Mouse (Mus musculus) midbrain, embryonic 16.5 days (tissue): ENCODE measurements around the gene Ahnak2. TPM values are rescaled to one million over a fixed set of nuclear protein-coding genes. Genes with fewer than 3 reads are reported as not detected.

Experiments used
- ATAC-seq: fragments of 200-750 bp; cut with Nextera tagmentation; 2 replicates; pipeline ENCODE4 v1.8.0; 2017; ENCODE audit warnings: moderate TSS enrichment
- H3K27ac ChIP-seq: fragments of 300-500 bp; sonication (generic); 2 replicates; pipeline ENCODE4 v1.5.1; 2014; ENCODE audit warnings: mild to moderate bottlenecking, low read length, mixed read lengths
- H3K27me3 ChIP-seq: fragments of 300-500 bp; sonication (generic); 2 replicates; pipeline ENCODE4 v1.6.1; 2014; ENCODE audit warnings: low read depth, low read length, mixed read lengths; ENCODE audit not compliant: control insufficient read depth, insufficient read depth
- H3K36me3 ChIP-seq: fragments of 300-500 bp; sonication (generic); 2 replicates; pipeline ENCODE4 v1.6.1; 2014; ENCODE audit warnings: mild to moderate bottlenecking, low read length, moderate library complexity, mixed read lengths; ENCODE audit not compliant: control insufficient read depth, insufficient read depth
- H3K4me1 ChIP-seq: fragments of 300-500 bp; sonication (generic); 2 replicates; pipeline ENCODE4 v1.6.1; 2014; ENCODE audit warnings: mild to moderate bottlenecking, low read length, mixed read lengths; ENCODE audit not compliant: control insufficient read depth, insufficient read depth
- H3K4me2 ChIP-seq: fragments of 300-500 bp; sonication (generic); 2 replicates; pipeline ENCODE4 v1.6.1; 2014; ENCODE audit warnings: mild to moderate bottlenecking, low read length, mixed read lengths
- H3K4me3 ChIP-seq: fragments of 300-500 bp; sonication (generic); 2 replicates; pipeline ENCODE4 v1.5.1; 2014; ENCODE audit warnings: low read depth, mild to moderate bottlenecking, low read length, moderate library complexity, mixed read lengths
- H3K9ac ChIP-seq: fragments of 300-500 bp; sonication (generic); 2 replicates; pipeline ENCODE4 v1.6.1; 2014; ENCODE audit warnings: low read depth, low read length, mixed read lengths
- H3K9me3 ChIP-seq: fragments of 300-500 bp; sonication (generic); replicated peaks from 2 replicates; pipeline ENCODE4 v1.6.1; 2014; ENCODE audit warnings: mild to moderate bottlenecking, low read length, mixed read lengths; ENCODE audit not compliant: control insufficient read depth, poor library complexity, severe bottlenecking
- WGBS: fragments of 180-500 bp; shearing (Covaris S2); extraction: QIAGEN DNeasy Blood & Tissue Kit; methylation state at CpG from one replicate; pipeline ENCODE4 v1.1.7; 2014; 5-methylcytosine and 5-hydroxymethylcytosine counted together
- polyA plus RNA-seq: library from polyadenylated mRNA; unstranded; fragments of >200 nt; fragmentation: Nextera tagmentation; extraction: Ambion mirVana; gene quantifications from 2 replicates; pipeline ENCODE4 v1.2.1, GENCODE M21; 2015

The Ahnak2 gene
- polyA plus RNA-seq, 1 experiment from 2014 or later: 2.0 TPM

DNA sequence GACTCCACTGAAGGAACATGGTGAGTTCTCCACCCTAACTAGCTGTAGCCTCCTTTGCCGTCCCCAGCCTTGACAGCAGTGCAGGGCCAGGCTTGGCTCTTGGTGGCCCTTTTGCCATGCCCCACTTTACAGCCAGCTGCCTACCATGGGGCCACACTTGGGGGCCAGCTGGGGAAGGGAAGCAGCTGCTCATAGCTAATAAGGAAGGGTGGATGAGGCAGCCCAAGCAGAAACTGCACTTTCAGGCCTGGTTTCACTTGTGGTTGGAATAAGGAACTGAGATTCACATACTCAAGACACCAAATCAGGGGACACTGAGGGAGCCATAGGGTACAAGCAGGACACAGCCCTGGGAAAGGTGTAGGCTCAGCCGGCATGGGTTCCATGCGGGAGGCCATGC is 40.4 kb downstream of the Ahnak2 start:
- H3K27ac ChIP-seq: no peak overlapping the region
- no peaks in the 10 kb centered on the region for H3K9me3 ChIP-seq
- 87% methylated on average over 3 of the region's 3 CpGs for WGBS
- no peaks in the 10 kb centered on the region for H3K36me3 ChIP-seq
- no peak for ATAC-seq
- H3K9ac ChIP-seq: no peak overlapping the region
- H3K4me3 ChIP-seq: no peak overlapping the region
- no peaks in the 10 kb centered on the region for H3K27me3 ChIP-seq
- H3K4me1 ChIP-seq: no peaks in the 10 kb centered on the region
- H3K4me2 ChIP-seq: no peak overlapping the region

DNA sequence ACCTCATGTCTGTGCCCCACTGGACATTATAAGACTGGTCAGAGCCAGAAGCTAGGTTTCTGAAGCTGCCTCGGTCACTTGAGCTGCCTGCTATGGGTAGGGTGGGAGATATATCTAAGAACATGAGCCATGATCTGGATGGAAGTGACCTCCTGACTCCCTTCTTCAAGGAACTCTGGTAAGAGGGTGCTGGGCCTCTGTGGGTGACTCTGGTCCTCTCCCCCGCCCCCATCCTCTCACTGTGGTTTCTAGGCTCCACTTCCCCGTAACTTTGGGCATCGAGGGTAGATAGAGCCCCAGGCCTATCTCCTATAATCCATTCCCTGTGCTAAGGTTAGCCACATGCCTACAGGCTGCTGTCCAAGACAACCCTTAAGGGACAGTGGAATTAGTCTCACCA is 41.0 kb downstream of the Ahnak2 start:
- Histone ChIP-seq H3K36me3 (no peaks in the 10 kb centered on the region), H3K27ac (no peak overlapping the region), H3K27me3 (no peaks in the 10 kb centered on the region), H3K9me3 (no peaks in the 10 kb centered on the region), H3K4me1 (no peaks in the 10 kb centered on the region), H3K4me3 (no peak overlapping the region), H3K4me2 (no peak overlapping the region), H3K9ac (no peak overlapping the region)
- no peak for ATAC-seq
- 90% methylated on average over 4 of the region's 4 CpGs for WGBS

DNA sequence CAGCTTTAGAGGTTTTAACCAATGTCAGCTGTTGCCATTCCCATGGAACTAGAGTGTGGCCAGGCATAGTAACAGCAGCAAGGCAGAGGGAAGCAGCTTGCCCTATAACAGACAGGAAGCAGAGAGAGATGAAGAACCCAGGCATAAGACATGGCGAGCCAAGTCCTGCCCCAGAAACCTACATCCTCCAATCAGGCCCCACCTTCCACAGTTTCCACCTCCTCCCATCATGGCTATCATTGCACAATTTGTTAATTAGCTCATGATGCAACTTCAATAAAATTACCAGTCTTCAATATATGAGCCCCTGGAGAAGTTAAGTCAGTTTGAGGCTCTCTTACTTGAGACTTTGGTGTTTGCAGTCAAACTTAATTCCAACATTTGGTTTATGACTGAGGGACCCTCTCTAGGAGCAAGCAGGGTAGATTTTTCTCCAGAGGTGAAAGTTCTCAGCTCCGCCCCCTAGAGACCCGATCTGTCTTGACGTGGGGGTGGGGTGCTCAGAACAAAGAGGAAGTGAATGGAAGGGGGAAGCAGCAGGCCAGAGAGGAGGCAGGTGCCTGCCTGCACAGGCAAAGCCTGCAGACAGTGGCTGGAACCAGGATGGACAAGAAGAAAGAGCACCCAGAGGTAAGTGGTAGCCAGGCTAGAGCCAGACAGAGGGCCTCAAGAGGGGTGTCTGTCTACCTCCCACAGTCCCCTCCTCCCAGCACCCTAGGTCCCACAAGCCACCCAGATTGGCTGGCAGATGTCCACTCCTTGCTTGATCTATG is 42.1 kb downstream of the Ahnak2 start, which contains the start of gene Pld4:
Pld4 (plus strand) TSS at position 502 of the 773 bp plus-strand sequence.
- Histone ChIP-seq H3K9ac (no peak within 1 kb of the TSS), H3K27me3 (no peaks in the 10 kb centered on the region), H3K4me3 (no peak within 1 kb of the TSS), H3K4me1 (no peaks in the 10 kb centered on the region), H3K36me3 (no peaks in the 10 kb centered on the region), H3K27ac (no peak within 1 kb of the TSS), H3K4me2 (no peak within 1 kb of the TSS), H3K9me3 (no peaks in the 10 kb centered on the region)
- 45% methylated on average over 4 of the region's 4 CpGs for WGBS
- no peak for ATAC-seq

DNA sequence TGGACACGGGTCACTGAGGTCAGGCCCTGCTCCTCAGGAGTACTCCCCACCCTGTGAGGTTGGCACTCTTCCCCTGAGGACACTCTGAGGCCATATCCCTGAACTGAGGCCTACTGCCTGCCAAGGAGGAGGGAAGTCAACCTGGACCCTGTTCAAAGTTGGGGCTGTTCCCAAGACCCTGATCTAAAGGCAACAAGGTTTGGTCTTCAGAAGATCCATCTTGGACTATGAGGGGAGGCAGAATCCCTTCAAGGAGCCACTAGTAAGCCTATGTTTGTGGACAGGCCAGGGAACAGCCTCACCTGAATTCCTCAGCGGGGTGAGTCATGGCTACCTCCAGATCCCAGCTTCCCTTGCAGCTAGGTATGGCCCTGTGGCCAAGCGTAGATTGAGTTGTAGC is 43.0 kb downstream of the Ahnak2 start:
- no peak overlapping the region for H3K27ac ChIP-seq
- H3K4me2 ChIP-seq: no peak overlapping the region
- H3K9ac ChIP-seq: no peak overlapping the region
- H3K27me3 ChIP-seq: no peaks in the 10 kb centered on the region
- H3K4me1 ChIP-seq: no peaks in the 10 kb centered on the region
- no peak for ATAC-seq
- H3K9me3 ChIP-seq: no peaks in the 10 kb centered on the region
- no peaks in the 10 kb centered on the region for H3K36me3 ChIP-seq
- 85% methylated on average over 3 of the region's 3 CpGs for WGBS
- no peak overlapping the region for H3K4me3 ChIP-seq

DNA sequence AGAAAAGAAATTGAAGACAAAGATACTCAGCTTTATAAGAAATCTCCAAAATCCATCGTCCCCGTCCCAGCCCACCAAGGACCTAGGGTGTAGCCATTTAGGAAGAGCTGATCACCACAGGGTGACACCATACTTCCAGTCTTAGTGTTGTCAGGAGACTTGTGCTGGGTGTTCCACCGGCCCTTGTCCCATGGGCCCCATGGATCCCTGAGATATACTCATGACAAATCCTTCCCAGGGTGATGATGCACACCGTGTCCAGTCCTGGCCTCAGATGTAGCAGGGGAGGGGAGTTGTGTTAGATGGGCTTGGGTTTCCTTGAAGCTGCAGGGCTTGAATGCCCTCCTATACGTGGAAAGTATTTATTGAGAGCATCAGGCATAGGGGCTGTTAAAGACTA is 44.6 kb downstream of the Ahnak2 start:
- H3K27ac ChIP-seq: no peak overlapping the region
- H3K4me2 ChIP-seq: no peak overlapping the region
- no peak overlapping the region for H3K9ac ChIP-seq
- no peaks in the 10 kb centered on the region for H3K27me3 ChIP-seq
- H3K4me3 ChIP-seq: no peak overlapping the region
- no peaks in the 10 kb centered on the region for H3K36me3 ChIP-seq
- H3K4me1 ChIP-seq: no peaks in the 10 kb centered on the region
- ATAC-seq: no peak
- WGBS: 91% methylated on average over 5 of the region's 5 CpGs
- no peaks in the 10 kb centered on the region for H3K9me3 ChIP-seq

DNA sequence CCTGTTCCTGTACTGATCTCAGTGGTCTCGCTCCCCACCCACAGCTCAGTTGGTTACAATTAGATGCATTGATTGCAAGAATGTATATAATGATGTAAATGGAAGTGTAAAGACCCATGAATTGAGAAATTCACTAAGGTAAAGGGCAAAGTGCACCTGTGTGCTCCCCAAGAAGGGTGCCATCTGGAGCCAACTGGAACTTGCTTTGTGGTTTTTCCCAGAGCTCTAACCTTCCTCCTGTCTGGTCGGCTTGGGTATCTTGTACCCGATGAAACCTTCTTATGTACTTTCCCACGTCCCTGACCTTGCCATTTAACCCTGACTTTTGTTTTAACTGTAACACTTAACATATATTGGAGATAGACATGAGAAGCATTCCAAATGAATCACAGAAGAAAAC is 46.6 kb downstream of the Ahnak2 start:
- H3K4me2 ChIP-seq: no peak overlapping the region
- 70% methylated on average over 4 of the region's 4 CpGs for WGBS

DNA sequence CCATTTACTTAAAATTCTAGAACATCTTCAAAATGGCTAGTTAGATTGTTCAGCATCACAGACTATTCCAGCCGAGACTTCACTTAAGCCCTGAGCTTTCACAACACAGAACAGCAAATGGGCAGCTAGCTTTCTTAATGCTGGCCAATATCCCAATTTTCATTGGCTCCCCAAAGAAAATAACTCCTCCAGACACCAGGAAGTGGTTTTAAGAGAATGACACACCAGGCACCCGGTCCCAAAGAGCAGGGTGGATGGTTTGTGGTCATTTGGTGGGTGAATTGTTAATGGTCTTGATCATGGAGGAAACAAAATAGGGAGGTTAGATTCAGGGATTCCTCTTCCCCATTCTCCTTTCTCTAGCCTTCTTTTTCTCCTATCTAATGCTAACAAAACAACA is 50.1 kb downstream of the Ahnak2 start:
- no peak overlapping the region for H3K9ac ChIP-seq
- H3K9me3 ChIP-seq: no peaks in the 10 kb centered on the region
- WGBS: 46% methylated on average over 2 of the region's 2 CpGs
- no peaks in the 10 kb centered on the region for H3K27me3 ChIP-seq
- no peak for ATAC-seq
- no peak overlapping the region for H3K4me2 ChIP-seq
- H3K36me3 ChIP-seq: no peaks in the 10 kb centered on the region
- H3K4me1 ChIP-seq: peaks cover 3% of the 10 kb centered on the region
- no peak overlapping the region for H3K27ac ChIP-seq
- no peak overlapping the region for H3K4me3 ChIP-seq

More for the DNA sequence above, 46.6 kb downstream of the Ahnak2 start:
- no peak overlapping the region for H3K9ac ChIP-seq
- no peak overlapping the region for H3K4me3 ChIP-seq
- H3K9me3 ChIP-seq: no peaks in the 10 kb centered on the region
- no peak for ATAC-seq
- no peak overlapping the region for H3K27ac ChIP-seq
- H3K4me1 ChIP-seq: no peaks in the 10 kb centered on the region
- H3K27me3 ChIP-seq: no peaks in the 10 kb centered on the region
- no peaks in the 10 kb centered on the region for H3K36me3 ChIP-seq

DNA sequence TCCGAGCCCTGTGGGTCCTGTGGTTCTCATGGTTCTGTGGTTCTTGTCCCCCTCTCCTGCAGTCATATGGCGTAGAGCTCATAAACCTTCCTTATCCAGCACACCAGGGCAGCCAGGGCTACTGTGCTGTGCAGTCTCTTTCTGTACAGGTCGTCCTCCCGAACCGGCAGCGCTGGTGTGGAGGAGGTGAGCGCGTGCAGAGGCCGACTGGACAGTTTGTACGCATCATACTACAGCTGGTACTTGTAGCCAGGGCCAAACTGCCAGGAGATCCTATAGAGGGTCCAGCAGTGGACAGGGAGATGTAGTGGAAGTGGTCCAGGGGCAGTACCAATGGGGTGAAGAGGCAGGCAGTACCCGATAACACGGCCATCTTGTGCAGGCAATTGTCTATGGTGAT is 51.5 kb downstream of the Ahnak2 start:
- Histone ChIP-seq H3K9ac (no peak overlapping the region), H3K27me3 (no peaks in the 10 kb centered on the region), H3K36me3 (no peaks in the 10 kb centered on the region), H3K4me2 (no peak overlapping the region), H3K4me1 (peaks cover 9% of the 10 kb centered on the region), H3K27ac (no peak overlapping the region), H3K4me3 (no peak overlapping the region), H3K9me3 (no peaks in the 10 kb centered on the region)
- no peak for ATAC-seq
- WGBS: 90% methylated on average over 12 of the region's 12 CpGs

DNA sequence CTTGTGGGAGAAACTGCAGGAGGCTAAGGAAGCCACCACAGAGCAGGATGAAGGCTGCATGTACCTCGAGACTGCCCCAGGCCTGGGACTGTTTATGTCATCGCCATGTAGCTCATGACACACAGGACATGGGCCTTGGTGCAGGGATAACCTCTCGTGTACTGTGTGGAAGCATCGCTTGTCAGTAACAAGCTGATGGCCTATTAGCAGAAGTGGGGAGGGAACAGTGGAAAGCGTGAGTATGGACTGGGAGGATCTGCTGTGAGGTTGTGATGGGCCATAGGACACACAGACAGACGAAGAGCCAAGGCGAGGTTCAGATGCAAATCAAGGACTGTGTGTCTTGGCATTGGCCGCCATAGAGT is 54.9 kb downstream of the Ahnak2 start:
- peak; percentile 36; the same call in 1 of the 2 replicates for ATAC-seq
- H3K4me3 ChIP-seq: no peak overlapping the region
- H3K27ac ChIP-seq: peak overlapping the region; percentile 87
- peaks cover 13% of the 10 kb centered on the region for H3K36me3 ChIP-seq
- no peaks in the 10 kb centered on the region for H3K27me3 ChIP-seq
- 70% methylated on average over 8 of the region's 8 CpGs for WGBS
- H3K4me2 ChIP-seq: no peak overlapping the region
- peaks cover 9% of the 10 kb centered on the region for H3K4me1 ChIP-seq
- peak overlapping the region; percentile 58 for H3K9ac ChIP-seq
- H3K9me3 ChIP-seq: no peaks in the 10 kb centered on the region
